Mouse (Mus musculus) myocyte (in vitro differentiated cells): ENCODE data around the gene Enc1. TPM values are rescaled to one million over a fixed set of nuclear protein-coding genes. Genes with fewer than 3 reads are reported as not detected.
A peak's percentile ranks its signal among the peaks of the same experiment; 100 is the strongest.

ENCODE experiments used
- H3K27me3 ChIP-seq: one replicate; pipeline ENCODE4 v1.6.1; 2011; ENCODE audit not compliant: control insufficient read depth, insufficient read depth, insufficient read length
- H3K36me3 ChIP-seq: one replicate; pipeline ENCODE4 v1.6.1; 2011; ENCODE audit not compliant: control insufficient read depth, insufficient read depth
- H3K4me2 ChIP-seq: one replicate; pipeline ENCODE4 v1.6.1; 2011; ENCODE audit warnings: low read depth, control low read depth
- H3K4me3 ChIP-seq: one replicate; pipeline ENCODE4 v1.5.1; 2011; ENCODE audit warnings: mild to moderate bottlenecking, control low read depth, moderate library complexity
- H3K79me2 ChIP-seq: one replicate; pipeline ENCODE4 v1.6.1; 2011; ENCODE audit not compliant: control insufficient read depth, insufficient read depth
- H3ac ChIP-seq: one replicate; pipeline ENCODE4 v1.6.1; 2011; ENCODE audit not compliant: control insufficient read depth, insufficient read length
- CEBPB ChIP-seq: IDR thresholded peaks from 2 replicates; pipeline ENCODE4 v1.6.1; 2011; ENCODE audit warnings: mild to moderate bottlenecking, moderate library complexity; ENCODE audit not compliant: poor library complexity, insufficient read depth, severe bottlenecking
- E2F4 ChIP-seq: IDR thresholded peaks from one replicate; pipeline ENCODE4 v1.6.1; 2011; ENCODE audit warnings: mild to moderate bottlenecking, control low read depth, moderate library complexity; ENCODE audit not compliant: insufficient read depth
- MAX ChIP-seq: IDR thresholded peaks from one replicate; pipeline ENCODE4 v1.6.1; 2011; ENCODE audit warnings: low read depth, mild to moderate bottlenecking, control low read depth
- MYOD1 ChIP-seq, 3 experiments: IDR thresholded peaks; one replicate each; pipeline ENCODE4 v1.6.1; 2011; ENCODE audit warnings: control low read depth in 2 of 3, low read depth in 2 of 3, mild to moderate bottlenecking in 2 of 3, moderate library complexity in 1 of 3; ENCODE audit not compliant: insufficient read length in 2 of 3, control insufficient read depth in 1 of 3
- MYOG ChIP-seq, 3 experiments: IDR thresholded peaks; one replicate each; pipeline ENCODE4 v1.6.1; 2011; ENCODE audit warnings: control low read depth in 2 of 3, low read depth in 2 of 3, mild to moderate bottlenecking in 2 of 3; ENCODE audit not compliant: insufficient read length in 2 of 3, control insufficient read depth in 1 of 3, insufficient read depth in 1 of 3
- POLR2A ChIP-seq: IDR thresholded peaks from one replicate; pipeline ENCODE4 v1.6.1; 2011; ENCODE audit warnings: low read depth, mild to moderate bottlenecking, control low read depth, moderate library complexity; ENCODE audit not compliant: insufficient read length
- POLR2AphosphoS2 ChIP-seq: IDR thresholded peaks from one replicate; pipeline ENCODE4 v1.6.1; 2011; ENCODE audit warnings: low read depth, control low read depth; ENCODE audit not compliant: insufficient read length
- REST ChIP-seq: IDR thresholded peaks from one replicate; pipeline ENCODE4 v1.6.1; 2011; ENCODE audit warnings: mild to moderate bottlenecking, control low read depth, moderate library complexity; ENCODE audit not compliant: insufficient read depth, insufficient read length
- SRF ChIP-seq: IDR thresholded peaks from one replicate; pipeline ENCODE4 v1.6.1; 2011; ENCODE audit warnings: low read depth; ENCODE audit not compliant: control insufficient read depth, insufficient read length
- TCF12 ChIP-seq: IDR thresholded peaks from one replicate; pipeline ENCODE4 v1.6.1; 2011; ENCODE audit warnings: mild to moderate bottlenecking, control low read depth; ENCODE audit not compliant: poor library complexity, insufficient read depth, severe bottlenecking
- TCF3 ChIP-seq: IDR thresholded peaks from one replicate; pipeline ENCODE4 v1.6.1; 2011; ENCODE audit warnings: low read depth, control low read depth; ENCODE audit not compliant: insufficient read length
- USF1 ChIP-seq: IDR thresholded peaks from one replicate; pipeline ENCODE4 v1.6.1; 2011; ENCODE audit warnings: low read depth, mild to moderate bottlenecking, control low read depth, moderate library complexity
- polyA plus RNA-seq: library from polyadenylated mRNA; unstranded; fragments of >200 nt; fragmentation: generic; extraction: Trizol; gene quantifications from one replicate; pipeline ENCODE4 v1.2.1, GENCODE M21; 2012; ENCODE audit warnings: missing spikeins

The Enc1 gene
- polyA plus RNA-seq, 1 experiment: 21.1 TPM

- H3K27me3 ChIP-seq: no peaks in the 10 kb centered on the region
- TF ChIP-seq USF1 (no peak), MYOG (IDR thresholded peaks at IDR 0.05; ENCODE audit: control insufficient read depth in 1 of 3, insufficient read depth in 1 of 3, insufficient read length in 2 of 3, low read depth in 2 of 3) (no peak), TCF3 (no peak), REST (no peak), SRF (no peak), CEBPB (no peak), TCF12 (no peak), E2F4 (no peak), MYOD1 (IDR thresholded peaks at IDR 0.05; ENCODE audit: control insufficient read depth in 1 of 3, insufficient read length in 2 of 3, low read depth in 2 of 3) (no peak), MAX (no peak), POLR2AphosphoS2 (no peak), POLR2A (no peak)
- peak overlapping the region; percentile 99 for H3K4me3 ChIP-seq
- peak overlapping the region; percentile 99 for H3K4me2 ChIP-seq
- peaks cover 28% of the 10 kb centered on the region for H3K36me3 ChIP-seq
- peaks cover 64% of the 10 kb centered on the region for H3K79me2 ChIP-seq
- peak overlapping the region; percentile 74 for H3ac ChIP-seq
Measured at GRCm38 (mm10) chr13:97242716-97243115, 1.8 kb downstream of the Enc1 start.

GRCm38 (mm10) chr13:97243962-97244711 is 3.2 kb downstream of the Enc1 start:
- peaks cover 77% of the 10 kb centered on the region for H3K79me2 ChIP-seq
- peak overlapping the region; percentile 99 for H3K4me2 ChIP-seq
- peak overlapping the region; percentile 99 for H3K4me3 ChIP-seq
- TF ChIP-seq MYOD1 (IDR thresholded peaks at IDR 0.05; ENCODE audit: control insufficient read depth in 1 of 3, insufficient read length in 2 of 3, low read depth in 2 of 3) (no peak), E2F4 (no peak), MAX (no peak), TCF3 (no peak), TCF12 (no peak), USF1 (no peak), SRF (no peak), POLR2A (no peak), REST (no peak), POLR2AphosphoS2 (no peak), CEBPB (no peak), MYOG (IDR thresholded peaks at IDR 0.05; ENCODE audit: control insufficient read depth in 1 of 3, insufficient read depth in 1 of 3, insufficient read length in 2 of 3, low read depth in 2 of 3) (no peak)
- H3ac ChIP-seq: no peak overlapping the region
- H3K27me3 ChIP-seq: no peaks in the 10 kb centered on the region
- peaks cover 36% of the 10 kb centered on the region for H3K36me3 ChIP-seq

- H3K36me3 ChIP-seq: peaks cover 36% of the 10 kb centered on the region
- no peak overlapping the region for H3K4me2 ChIP-seq
- no peak for TF ChIP-seq POLR2AphosphoS2
- no peak for TF ChIP-seq MYOG (IDR thresholded peaks at IDR 0.05; ENCODE audit: control insufficient read depth in 1 of 3, insufficient read depth in 1 of 3, insufficient read length in 2 of 3, low read depth in 2 of 3)
- H3K79me2 ChIP-seq: peaks cover 77% of the 10 kb centered on the region
- H3ac ChIP-seq: no peak overlapping the region
- no peaks in the 10 kb centered on the region for H3K27me3 ChIP-seq
- H3K4me3 ChIP-seq: no peak overlapping the region
Measured at GRCm38 (mm10) chr13:97244712-97245105, 3.8 kb downstream of the Enc1 start.

GRCm38 (mm10) chr13:97245157-97245556 is 4.3 kb downstream of the Enc1 start:
- no peaks in the 10 kb centered on the region for H3K27me3 ChIP-seq
- no peak overlapping the region for H3ac ChIP-seq
- peaks cover 38% of the 10 kb centered on the region for H3K36me3 ChIP-seq
- TF ChIP-seq USF1 (no peak), POLR2A (no peak), MYOD1 (IDR thresholded peaks at IDR 0.05; ENCODE audit: control insufficient read depth in 1 of 3, insufficient read length in 2 of 3, low read depth in 2 of 3) (no peak), MAX (no peak), TCF12 (no peak), TCF3 (no peak), REST (no peak), MYOG (IDR thresholded peaks at IDR 0.05; ENCODE audit: control insufficient read depth in 1 of 3, insufficient read depth in 1 of 3, insufficient read length in 2 of 3, low read depth in 2 of 3) (no peak), CEBPB (no peak), E2F4 (no peak), SRF (no peak), POLR2AphosphoS2 (no peak)
- no peak overlapping the region for H3K4me3 ChIP-seq
- peaks cover 77% of the 10 kb centered on the region for H3K79me2 ChIP-seq
- peak overlapping the region; percentile 74 for H3K4me2 ChIP-seq

- Histone ChIP-seq H3K27me3 (no peaks in the 10 kb centered on the region), H3K36me3 (peaks cover 49% of the 10 kb centered on the region), H3K4me2 (peak overlapping the region; percentile 74), H3K4me3 (no peak overlapping the region), H3ac (no peak overlapping the region), H3K79me2 (peaks cover 82% of the 10 kb centered on the region)
- TF ChIP-seq POLR2AphosphoS2 (no peak), SRF (no peak), MYOG (IDR thresholded peaks at IDR 0.05; ENCODE audit: control insufficient read depth in 1 of 3, insufficient read depth in 1 of 3, insufficient read length in 2 of 3, low read depth in 2 of 3) (peak; percentile 77 to 97 (median 93)), MAX (no peak), POLR2A (no peak), USF1 (no peak), MYOD1 (IDR thresholded peaks at IDR 0.05; ENCODE audit: control insufficient read depth in 1 of 3, insufficient read length in 2 of 3, low read depth in 2 of 3) (peak; percentile 49 to 97 (median 95)), E2F4 (no peak), TCF12 (peak; percentile 93), REST (no peak), CEBPB (no peak), TCF3 (peak; percentile 92)
Measured at GRCm38 (mm10) chr13:97246217-97246616, 5.3 kb downstream of the Enc1 start.
